ENCODE assay signal across 9 mouse cellular contexts in the genomic region with DNA sequence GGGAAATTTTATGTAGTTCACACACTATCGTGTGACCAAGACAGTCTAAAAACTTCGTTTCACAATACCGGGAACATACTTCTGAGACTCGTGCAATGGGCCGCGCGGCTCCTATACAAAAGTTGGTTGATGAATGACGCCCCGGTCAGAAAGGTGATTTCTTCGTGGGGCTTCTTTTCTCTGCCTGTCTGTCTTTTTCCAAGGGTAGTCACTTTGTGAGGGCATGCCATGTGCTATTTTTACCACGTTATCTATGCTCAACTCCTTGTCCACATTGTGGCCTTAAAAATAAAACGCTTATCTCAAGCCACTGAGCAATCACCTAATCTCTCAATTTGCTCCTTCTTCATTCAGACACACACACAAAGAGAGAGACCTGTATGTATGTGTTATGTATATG. TPM values are rescaled to one million over a fixed set of nuclear protein-coding genes. Genes with fewer than 3 reads are reported as not detected.
DNase-seq lines count a peak whose midpoint lies in the region; ATAC-seq lines count a peak whose summit lies in the region.
"Had no signal": no experiment of that assay in that cellular context is flagged by ENCODE, and none has a peak within 500 bp of the region (broad histone marks: within the 10 kb centered on the region; RNA-seq: fewer than 3 reads in every experiment).

No protein-coding gene starts in this region.

- H3K9me3 ChIP-seq in neural tube, embryonic 11.5 days (ENCODE audit: control insufficient read depth, low read length): no peaks in the 10 kb centered on the region
- no peaks in the 10 kb centered on the region for H3K9me3 ChIP-seq in heart, embryonic 14.5 days (ENCODE audit: control insufficient read depth, low read length)
- H3K9me3 ChIP-seq in liver, embryonic 12.5 days (replicated peaks): no peaks in the 10 kb centered on the region
- no peaks in the 10 kb centered on the region for H3K9me3 ChIP-seq in stomach, embryonic 16.5 days (replicated peaks; ENCODE audit: control insufficient read depth, low read length)

- peaks cover 8% of the 10 kb centered on the region; the same call in 1 of the 2 replicates for H3K27me3 ChIP-seq in neural tube, embryonic 11.5 days (ENCODE audit: control insufficient read depth, insufficient read depth, low read length)
- H3K27me3 ChIP-seq in heart, embryonic 14.5 days (ENCODE audit: control insufficient read depth, insufficient read depth, low read length): no peaks in the 10 kb centered on the region
- H3K27me3 ChIP-seq in liver, embryonic 12.5 days (replicated peaks): peaks cover 86% of the 10 kb centered on the region
- peaks cover 3% of the 10 kb centered on the region; the same call in 1 of the 2 replicates for H3K27me3 ChIP-seq in stomach, embryonic 16.5 days (ENCODE audit: control insufficient read depth, insufficient read depth, low read length)
- H3K27me3 ChIP-seq: Patski had no signal

- no peaks in the 10 kb centered on the region for H3K36me3 ChIP-seq in neural tube, embryonic 11.5 days (ENCODE audit: control insufficient read depth, insufficient read depth, low read length)
- peaks cover 22% of the 10 kb centered on the region; the same call in 1 of the 2 replicates for H3K36me3 ChIP-seq in heart, embryonic 14.5 days (ENCODE audit: control insufficient read depth, insufficient read depth, low read length)
- H3K36me3 ChIP-seq in liver, embryonic 12.5 days: no peaks in the 10 kb centered on the region
- no peaks in the 10 kb centered on the region for H3K36me3 ChIP-seq in stomach, embryonic 16.5 days (ENCODE audit: control insufficient read depth, insufficient read depth, low read length)

- H3K9ac ChIP-seq in neural tube, embryonic 11.5 days (ENCODE audit: low read length): no peak overlapping the region; the same call in 1 of the 2 replicates
- H3K9ac ChIP-seq in heart, embryonic 14.5 days (ENCODE audit: low read length): peak overlapping the region; percentile 99
- no peak overlapping the region for H3K9ac ChIP-seq in liver, embryonic 12.5 days
- H3K9ac ChIP-seq in stomach, embryonic 16.5 days (ENCODE audit: low read length): peak overlapping the region; percentile 89

- peak overlapping the region; percentile 94 for H3K4me2 ChIP-seq in neural tube, embryonic 11.5 days (ENCODE audit: low read depth)
- H3K4me2 ChIP-seq in heart, embryonic 14.5 days (ENCODE audit: low read length): peak overlapping the region; percentile 88
- peak overlapping the region; percentile 84 for H3K4me2 ChIP-seq in liver, embryonic 12.5 days
- peak overlapping the region; percentile 94 for H3K4me2 ChIP-seq in stomach, embryonic 16.5 days (ENCODE audit: low read depth, low read length)

- no peak overlapping the region for H3K27ac ChIP-seq in neural tube, embryonic 11.5 days (ENCODE audit: low read depth, low read length)
- peak overlapping the region; percentile 99 to 100 for H3K27ac ChIP-seq in heart, embryonic 14.5 days (replicated peaks in 1 of 2; ENCODE audit: control insufficient read depth in 1 of 2, insufficient read depth in 1 of 2, low read depth in 2 of 2, low read length in 2 of 2)
- H3K27ac ChIP-seq in liver, embryonic 12.5 days: no peak overlapping the region
- peak overlapping the region; percentile 85 for H3K27ac ChIP-seq in stomach, embryonic 16.5 days (ENCODE audit: low read length)

- WGBS in neural tube, embryonic 11.5 days: 17% methylated on average over 12 of the region's 12 CpGs
- 22% methylated on average over 12 of the region's 12 CpGs for WGBS in heart, embryonic 14.5 days
- WGBS in liver, embryonic 12.5 days (ENCODE audit: insufficient replicate concordance): 33% methylated on average over 12 of the region's 12 CpGs
- WGBS in stomach, embryonic 16.5 days: 42% methylated on average over 12 of the region's 12 CpGs

- peaks cover 9% of the 10 kb centered on the region for H3K4me1 ChIP-seq in neural tube, embryonic 11.5 days (ENCODE audit: control insufficient read depth, insufficient read depth, low read length)
- H3K4me1 ChIP-seq in heart, embryonic 14.5 days (ENCODE audit: control insufficient read depth in 2 of 2, insufficient read depth in 2 of 2, low read length in 2 of 2): peaks cover 17 to 42% of the 10 kb centered on the region in 2 experiments
- peaks cover 33% of the 10 kb centered on the region for H3K4me1 ChIP-seq in liver, embryonic 12.5 days
- H3K4me1 ChIP-seq in stomach, embryonic 16.5 days (ENCODE audit: control insufficient read depth, insufficient read depth, low read length): peaks cover 10% of the 10 kb centered on the region; the same call in 1 of the 2 replicates

- ATAC-seq in neural tube, embryonic 11.5 days (ENCODE audit: insufficient read depth, low FRiP score, low TSS enrichment): 0 out of 2 replicates have a peak, but pooled peaks have one; percentile 1
- ATAC-seq in heart, embryonic 14.5 days (ENCODE audit: insufficient number of reproducible peaks, insufficient read depth, low FRiP score, low read depth): no peak
- peak; percentile 36; the same call in 1 of the 2 replicates for ATAC-seq in liver, embryonic 12.5 days
- no peak for ATAC-seq in stomach, embryonic 16.5 days (ENCODE audit: insufficient read depth, low FRiP score)
- no peak for ATAC-seq in megakaryocyte, adult 5-6 weeks (ENCODE audit: poor library complexity, severe bottlenecking)

- no peak for DNase-seq in neural tube, embryonic 11.5 days (ENCODE audit: low spot score)
- DNase-seq in neural tube, embryonic 10.5 days (ENCODE audit: extremely low spot score, low spot score): no peak
- DNase-seq in left cerebral cortex, adult 11 months (ENCODE audit: low spot score): no peak
- no peak for DNase-seq in cerebellum, postnatal 4 days (ENCODE audit: low spot score in 2 of 2)

- peak overlapping the region; percentile 54 for H3K4me3 ChIP-seq in neural tube, embryonic 11.5 days (ENCODE audit: low read depth, low read length)
- peak overlapping the region; percentile 75 to 78 for H3K4me3 ChIP-seq in heart, embryonic 14.5 days (ENCODE audit: control insufficient read depth in 1 of 2, insufficient read depth in 1 of 2, low read depth in 1 of 2, low read length in 2 of 2)
- peak overlapping the region; percentile 58 for H3K4me3 ChIP-seq in liver, embryonic 12.5 days
- H3K4me3 ChIP-seq in stomach, embryonic 16.5 days (replicated peaks; ENCODE audit: low read length): peak overlapping the region; percentile 64

RNA-seq across cellular contexts. Expression of a gene that starts 1.3 kb away (rescaled TPM):
- polyA plus RNA-seq in neural tube, embryonic 11.5 days (2014; fragmentation: Nextera tagmentation; extraction: Ambion mirVana): 5.9 and 6.0 TPM in 2 replicates
- 238 and 249 TPM in 2 replicates for polyA plus RNA-seq in heart, embryonic 14.5 days (2014; fragmentation: Nextera tagmentation; extraction: Ambion mirVana)
- polyA plus RNA-seq in liver, embryonic 12.5 days (2016; fragmentation: Nextera tagmentation; extraction: Ambion mirVana): 2.2 and 2.5 TPM in 2 replicates
- 33.8 and 44.9 TPM in 2 replicates for polyA plus RNA-seq in stomach, embryonic 16.5 days (2015; fragmentation: Nextera tagmentation; extraction: Ambion mirVana)
- total RNA-seq in megakaryocyte, adult 5-6 weeks (2015): not detected in 2 replicates
- not detected in 2 replicates for total RNA-seq in megakaryocyte, adult 5-6 weeks (2017)

RNA-seq across cellular contexts. Expression of a gene that starts 54.6 kb away (rescaled TPM):
- 399 and 403 TPM in 2 replicates for polyA plus RNA-seq in neural tube, embryonic 11.5 days (2014; fragmentation: Nextera tagmentation; extraction: Ambion mirVana)
- 113 and 117 TPM in 2 replicates for polyA plus RNA-seq in heart, embryonic 14.5 days (2014; fragmentation: Nextera tagmentation; extraction: Ambion mirVana)
- 143 and 144 TPM in 2 replicates for polyA plus RNA-seq in liver, embryonic 12.5 days (2016; fragmentation: Nextera tagmentation; extraction: Ambion mirVana)
- polyA plus RNA-seq in stomach, embryonic 16.5 days (2015; fragmentation: Nextera tagmentation; extraction: Ambion mirVana): 156 and 169 TPM in 2 replicates
- total RNA-seq in megakaryocyte, adult 5-6 weeks (2015): 74.7 and 84.8 TPM in 2 replicates
- 135 and 140 TPM in 2 replicates for total RNA-seq in megakaryocyte, adult 5-6 weeks (2017)

RNA-seq across cellular contexts. Expression of a gene that starts 54.7 kb away (rescaled TPM):
- 26.5 and 27.0 TPM in 2 replicates for polyA plus RNA-seq in neural tube, embryonic 11.5 days (2014; fragmentation: Nextera tagmentation; extraction: Ambion mirVana)
- 46.2 and 47.9 TPM in 2 replicates for polyA plus RNA-seq in heart, embryonic 14.5 days (2014; fragmentation: Nextera tagmentation; extraction: Ambion mirVana)
- polyA plus RNA-seq in liver, embryonic 12.5 days (2016; fragmentation: Nextera tagmentation; extraction: Ambion mirVana): 35.7 and 36.3 TPM in 2 replicates
- 38.9 and 39.8 TPM in 2 replicates for polyA plus RNA-seq in stomach, embryonic 16.5 days (2015; fragmentation: Nextera tagmentation; extraction: Ambion mirVana)
- total RNA-seq in megakaryocyte, adult 5-6 weeks (2015): 7.8 and 11.2 TPM in 2 replicates
- 10.8 and 12.3 TPM in 2 replicates for total RNA-seq in megakaryocyte, adult 5-6 weeks (2017)

Comparison
In these comparisons a context has a peak if more than half of its experiments do, and no peak if none do; other contexts are left out.
1. ATAC-seq: peak in neural tube, embryonic 11.5 days (single experiment) and liver, embryonic 12.5 days (single experiment); none in heart, embryonic 14.5 days (single experiment), stomach, embryonic 16.5 days (single experiment) and megakaryocyte, adult 5-6 weeks (single experiment).
2. H3K27ac ChIP-seq: peak in heart, embryonic 14.5 days (2 of 2) and stomach, embryonic 16.5 days (single experiment); none in neural tube, embryonic 11.5 days (single experiment) and liver, embryonic 12.5 days (single experiment).
3. H3K9ac ChIP-seq: peak in heart, embryonic 14.5 days (single experiment) and stomach, embryonic 16.5 days (single experiment); none in neural tube, embryonic 11.5 days (single experiment) and liver, embryonic 12.5 days (single experiment).
4. Peak in every context shown above with its lines, with median percentiles within 50 percentile points of each other: H3K4me2 ChIP-seq and H3K4me3 ChIP-seq.